Mouse (Mus musculus): Measurements from ENCODE around the gene Micall2. TPM values are rescaled to one million over a fixed set of nuclear protein-coding genes. Genes with fewer than 3 reads are reported as not detected.

Micall2 gene
- total and polyA plus RNA-seq, 3 experiments = 5.4 to 17.6 TPM; not detected in 1

GRCm38 (mm10) chr5:139690791-139691190, 45.3 kb downstream of the Micall2 start:
- Histone ChIP-seq H3K9me3 (replicated peaks; ENCODE audit: insufficient read depth, low read length) (no peaks in the 10 kb centered on the region), H3K27me3 (ENCODE audit: control insufficient read depth in 1 of 2, insufficient read depth in 2 of 2, low read length in 2 of 2) (no peaks in the 10 kb centered on the region), H3K79me2 (ENCODE audit: control insufficient read depth, insufficient read depth, low read length, poor library complexity) (no peaks in the 10 kb centered on the region; the same call in 1 of the 2 replicates), H3K4me3 (ENCODE audit: control insufficient read depth in 1 of 2, insufficient read depth in 1 of 2, low read depth in 2 of 2, low read length in 2 of 2) (no peak overlapping the region), H3K36me3 (ENCODE audit: control insufficient read depth in 1 of 2, insufficient read depth in 2 of 2, low read length in 2 of 2) (peaks cover 0 to 13% of the 10 kb centered on the region in 2 experiments; a peak in 2 of 4 replicates), H3K9ac (ENCODE audit: control insufficient read depth, low read depth, low read length, poor library complexity, severe bottlenecking) (no peak overlapping the region), H3K27ac (ENCODE audit: control insufficient read depth, low read depth, low read length) (no peak overlapping the region), H3K4me1 (ENCODE audit: control insufficient read depth in 1 of 2, insufficient read depth in 2 of 2, low read length in 2 of 2) (peaks cover 6 to 28% of the 10 kb centered on the region in 2 experiments)
- peak; percentile 47 for DNase-seq (ENCODE audit: low read depth, low spot score)
- TF ChIP-seq MXI1 (IDR thresholded peaks at IDR 0.05; ENCODE audit: low read depth, low read length) (no peak), GABPA (IDR thresholded peaks at IDR 0.05; ENCODE audit: low read depth, low read length) (no peak), ZNF384 (IDR thresholded peaks at IDR 0.05; ENCODE audit: low read depth, low read length) (no peak), MAX (IDR thresholded peaks at IDR 0.05; ENCODE audit: low read length) (no peak), EP300 (IDR thresholded peaks at IDR 0.05; ENCODE audit: low read depth in 1 of 2, low read length in 2 of 2) (no peak), TCF12 (IDR thresholded peaks at IDR 0.05; ENCODE audit: low read depth, low read length) (no peak), MYB (IDR thresholded peaks at IDR 0.05; ENCODE audit: low read depth, low read length) (no peak), POLR2AphosphoS2 (IDR thresholded peaks at IDR 0.05; ENCODE audit: low read length) (no peak), RCOR1 (IDR thresholded peaks at IDR 0.05; ENCODE audit: low read depth, low read length) (no peak), SMC3 (IDR thresholded peaks at IDR 0.05; ENCODE audit: low read depth, low read length) (no peak), NELFE (IDR thresholded peaks at IDR 0.05; ENCODE audit: low read depth, low read length) (no peak), RAD21 (IDR thresholded peaks at IDR 0.05; ENCODE audit: low read depth, low read length) (no peak), UBTF (IDR thresholded peaks at IDR 0.05; ENCODE audit: borderline replicate concordance, insufficient read depth, low read depth, low read length) (no peak), NRF1 (IDR thresholded peaks at IDR 0.05; ENCODE audit: insufficient read depth, low read depth, low read length, poor library complexity, severe bottlenecking) (no peak), POLR2AphosphoS5 (IDR thresholded peaks at IDR 0.05; ENCODE audit: borderline replicate concordance, low read depth, low read length) (no peak), E2F4 (IDR thresholded peaks at IDR 0.05; ENCODE audit: borderline replicate concordance, low read depth, low read length) (no peak), JUND (IDR thresholded peaks at IDR 0.05; ENCODE audit: low read depth, low read length) (no peak), HCFC1 (IDR thresholded peaks at IDR 0.05; ENCODE audit: low read depth, low read length) (no peak), POLR2A (IDR thresholded peaks at IDR 0.05; ENCODE audit: control insufficient read depth in 1 of 2, insufficient read depth in 1 of 2, low read depth in 1 of 2, low read length in 2 of 2, poor library complexity in 1 of 2) (no peak)

- DNase-seq (ENCODE audit: low read depth, low spot score) = no peak
- H3K27me3 ChIP-seq (ENCODE audit: control insufficient read depth in 1 of 2, insufficient read depth in 2 of 2, low read length in 2 of 2) = no peaks in the 10 kb centered on the region
- TF ChIP-seq USF2 (IDR thresholded peaks at IDR 0.05; ENCODE audit: borderline replicate concordance in 1 of 2, insufficient read depth in 1 of 2, low read depth in 1 of 2, low read length in 2 of 2) (no peak), ELF1 (IDR thresholded peaks at IDR 0.05; ENCODE audit: low read depth, low read length) (no peak), TCF12 (IDR thresholded peaks at IDR 0.05; ENCODE audit: low read depth, low read length) (no peak), GATA1 (IDR thresholded peaks at IDR 0.05; ENCODE audit: low read depth, low read length) (no peak), MXI1 (IDR thresholded peaks at IDR 0.05; ENCODE audit: low read depth, low read length) (no peak), USF1 (IDR thresholded peaks at IDR 0.05; ENCODE audit: low read depth, low read length) (no peak), CTCF (IDR thresholded peaks at IDR 0.05 in 2 of 3, conservative IDR thresholded peaks at IDR 0.05 in 1 of 3; ENCODE audit: control insufficient read depth in 1 of 3, insufficient read depth in 1 of 3, low read depth in 2 of 3, low read length in 3 of 3, poor library complexity in 1 of 3, severe bottlenecking in 1 of 3) (no peak), BHLHE40 (IDR thresholded peaks at IDR 0.05; ENCODE audit: borderline replicate concordance, low read depth, low read length) (no peak), RCOR1 (IDR thresholded peaks at IDR 0.05; ENCODE audit: low read depth, low read length) (no peak), CHD2 (IDR thresholded peaks at IDR 0.05; ENCODE audit: low read length) (no peak), HCFC1 (IDR thresholded peaks at IDR 0.05; ENCODE audit: low read depth, low read length) (no peak), NELFE (IDR thresholded peaks at IDR 0.05; ENCODE audit: low read depth, low read length) (no peak), NRF1 (IDR thresholded peaks at IDR 0.05; ENCODE audit: insufficient read depth, low read depth, low read length, poor library complexity, severe bottlenecking) (no peak), ZNF384 (IDR thresholded peaks at IDR 0.05; ENCODE audit: low read depth, low read length) (no peak), ZC3H11A (IDR thresholded peaks at IDR 0.05; ENCODE audit: low read depth, low read length) (no peak), MAZ (IDR thresholded peaks at IDR 0.05; ENCODE audit: low read depth, low read length) (no peak), CHD1 (IDR thresholded peaks at IDR 0.05; ENCODE audit: low read depth, low read length) (no peak), UBTF (IDR thresholded peaks at IDR 0.05; ENCODE audit: borderline replicate concordance, insufficient read depth, low read depth, low read length) (no peak), MYB (IDR thresholded peaks at IDR 0.05; ENCODE audit: low read depth, low read length) (no peak)
- H3K79me2 ChIP-seq (ENCODE audit: control insufficient read depth, insufficient read depth, low read length, poor library complexity) = no peaks in the 10 kb centered on the region; the same call in 1 of the 2 replicates
- no peaks in the 10 kb centered on the region; a peak in 1 of 4 replicates for H3K36me3 ChIP-seq (ENCODE audit: control insufficient read depth in 1 of 2, insufficient read depth in 2 of 2, low read length in 2 of 2)
- H3K9me3 ChIP-seq (replicated peaks; ENCODE audit: insufficient read depth, low read length) = no peaks in the 10 kb centered on the region
- no peak overlapping the region for H3K9ac ChIP-seq (ENCODE audit: control insufficient read depth, low read depth, low read length, poor library complexity, severe bottlenecking)
- H3K27ac ChIP-seq (ENCODE audit: control insufficient read depth, low read depth, low read length) = no peak overlapping the region
- H3K4me1 ChIP-seq (ENCODE audit: control insufficient read depth in 1 of 2, insufficient read depth in 2 of 2, low read length in 2 of 2) = peaks cover 0 to 14% of the 10 kb centered on the region in 2 experiments; a peak in 2 of 4 replicates
- H3K4me3 ChIP-seq (ENCODE audit: control insufficient read depth in 1 of 2, insufficient read depth in 1 of 2, low read depth in 2 of 2, low read length in 2 of 2) = no peak overlapping the region
Measured at GRCm38 (mm10) chr5:139688356-139688755, 47.8 kb downstream of the Micall2 start.

All from MEL (cell line).